Mouse (Mus musculus): ENCODE measurements around the gene Rcbtb2. TPM values are rescaled to one million over a fixed set of nuclear protein-coding genes. Genes with fewer than 3 reads are reported as not detected.
A peak's percentile ranks its signal among the peaks of the same experiment; 100 is the strongest.

Gene Rcbtb2
- total and polyA plus RNA-seq, 2 experiments from 2014 or later = 43.1 to 54.1 TPM

DNA sequence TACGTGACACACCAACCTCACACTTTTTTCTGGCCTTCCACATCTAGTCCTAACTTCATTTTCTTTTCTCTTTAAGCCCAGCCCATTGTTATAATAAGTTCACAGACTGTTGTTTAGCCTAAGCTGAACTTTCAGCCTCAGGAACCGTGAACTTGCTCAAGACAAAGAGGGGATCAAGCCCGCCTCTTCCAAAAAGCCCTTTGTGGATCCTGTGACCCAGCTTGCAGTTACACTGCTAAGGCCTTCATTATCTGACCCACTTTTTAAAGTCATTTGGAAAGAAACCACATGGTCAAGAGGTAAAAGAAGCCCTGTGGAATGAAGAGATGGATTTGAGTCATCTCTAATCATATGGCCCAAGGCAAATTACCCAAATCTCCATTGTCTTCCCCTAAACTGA is 19.0 kb downstream of the Rcbtb2 start:
- Histone ChIP-seq H3K4me2 (ENCODE audit: low read depth, low read length, poor library complexity, severe bottlenecking) (peak overlapping the region; percentile 70; the same call in 1 of the 2 replicates), H3K4me1 (ENCODE audit: insufficient read depth, low read length) (peaks cover 11% of the 10 kb centered on the region), H3K9ac (replicated peaks; ENCODE audit: low read length, poor library complexity, severe bottlenecking) (no peak overlapping the region), H3K36me3 (ENCODE audit: insufficient read depth, low read length) (no peaks in the 10 kb centered on the region), H3K27ac (ENCODE audit: low read depth, low read length) (no peak overlapping the region), H3K9me3 (ENCODE audit: low read length) (no peaks in the 10 kb centered on the region), H3K4me3 (ENCODE audit: low read depth, low read length) (no peak overlapping the region), H3K27me3 (ENCODE audit: insufficient read depth, low read length) (no peaks in the 10 kb centered on the region)
- ATAC-seq (ENCODE audit: low FRiP score) (no peak), DNase-seq (ENCODE audit: low spot score) (no peak)
- TF ChIP-seq CTCF (IDR thresholded peaks at IDR 0.05) = no peak
- 52% methylated on average over 3 of the region's 3 CpGs for WGBS

DNA sequence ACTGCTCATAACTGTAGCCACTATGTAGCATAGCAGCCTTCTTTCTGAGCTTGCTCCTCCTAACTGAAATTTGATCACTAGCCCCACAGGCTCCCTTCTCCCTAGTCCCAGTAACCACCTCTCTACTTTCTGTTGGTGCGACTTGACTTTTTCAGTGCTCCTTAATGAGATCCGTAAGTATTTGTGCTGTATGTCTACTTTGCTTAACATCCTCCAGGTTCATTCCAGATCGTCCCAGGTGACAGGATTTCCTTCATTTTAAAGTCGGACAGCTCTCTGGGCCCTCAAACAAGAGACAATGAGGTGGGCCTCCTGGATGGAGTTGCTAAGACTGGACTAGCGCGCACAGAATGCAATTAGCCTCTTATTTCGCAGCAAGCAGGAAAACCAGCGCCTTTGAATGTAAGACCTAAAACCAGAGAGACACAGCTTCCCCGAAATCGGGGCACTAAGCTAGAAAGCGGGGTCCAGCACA is 19.6 kb downstream of the Rcbtb2 start:
- TF ChIP-seq CTCF (IDR thresholded peaks at IDR 0.05) = no peak
- H3K4me2 ChIP-seq (ENCODE audit: low read depth, low read length, poor library complexity, severe bottlenecking) = peak overlapping the region; percentile 70
- no peaks in the 10 kb centered on the region for H3K36me3 ChIP-seq (ENCODE audit: insufficient read depth, low read length)
- H3K9me3 ChIP-seq (ENCODE audit: low read length) = no peaks in the 10 kb centered on the region
- 2% methylated on average over 11 of the region's 11 CpGs for WGBS
- H3K27ac ChIP-seq (ENCODE audit: low read depth, low read length) = peak overlapping the region; percentile 97
- H3K4me3 ChIP-seq (ENCODE audit: low read depth, low read length) = peak overlapping the region; percentile 89
- H3K27me3 ChIP-seq (ENCODE audit: insufficient read depth, low read length) = no peaks in the 10 kb centered on the region
- H3K4me1 ChIP-seq (ENCODE audit: insufficient read depth, low read length) = peaks cover 11% of the 10 kb centered on the region
- DNase-seq (ENCODE audit: low spot score) = peak; percentile 56
- peak; percentile 24; the same call in 1 of the 2 replicates for ATAC-seq (ENCODE audit: low FRiP score)
- peak overlapping the region; percentile 97 for H3K9ac ChIP-seq (replicated peaks; ENCODE audit: low read length, poor library complexity, severe bottlenecking)

DNA sequence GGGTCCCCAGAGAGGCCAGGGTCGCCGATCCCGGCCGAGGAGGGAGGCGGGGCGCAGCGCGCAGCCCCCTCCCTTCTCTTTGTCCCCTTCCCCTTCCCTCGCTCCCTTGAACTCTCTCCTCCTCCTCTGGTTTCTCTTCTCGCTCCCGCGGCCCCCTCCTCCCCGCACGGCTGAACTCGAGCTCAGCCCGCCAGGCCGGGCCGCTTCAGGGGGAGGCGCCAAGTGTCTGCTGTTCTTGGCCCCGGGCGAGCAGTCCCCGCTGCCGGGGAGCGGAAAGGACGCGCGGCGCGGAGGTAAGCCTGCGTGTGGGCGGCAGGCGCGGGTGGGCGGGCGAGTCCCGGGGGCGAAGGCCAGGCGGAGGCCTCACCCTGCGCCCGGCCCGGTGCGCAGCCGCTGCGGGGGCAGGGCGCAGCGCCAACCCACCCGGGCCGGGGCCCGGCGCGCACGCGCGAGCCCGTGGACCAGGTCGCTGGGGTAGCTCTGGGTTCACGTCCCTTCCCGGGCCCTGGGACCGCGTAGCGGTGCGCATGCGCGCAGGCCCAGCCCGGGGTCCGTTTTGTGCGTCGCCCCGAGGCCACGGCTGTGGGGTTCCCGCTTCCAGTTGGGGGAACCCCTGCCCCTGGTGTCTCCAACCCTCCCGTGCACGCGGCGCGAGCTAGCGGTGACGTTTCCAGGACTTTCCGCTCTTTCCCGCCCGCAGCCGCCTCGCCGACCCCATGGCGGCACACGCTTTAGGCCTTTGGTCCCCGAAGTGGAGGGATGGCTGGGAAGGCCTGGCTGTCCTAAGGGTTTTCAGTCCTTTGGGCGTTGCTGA is 20.3 kb downstream of the Rcbtb2 start:
- ATAC-seq (ENCODE audit: low FRiP score) (peak; percentile 93), DNase-seq (ENCODE audit: low spot score) (peak; percentile 77)
- no peaks in the 10 kb centered on the region for H3K9me3 ChIP-seq (ENCODE audit: low read length)
- H3K27me3 ChIP-seq (ENCODE audit: insufficient read depth, low read length) = no peaks in the 10 kb centered on the region
- no peak for TF ChIP-seq CTCF (IDR thresholded peaks at IDR 0.05)
- peak overlapping the region; percentile 97 for H3K27ac ChIP-seq (ENCODE audit: low read depth, low read length)
- under 1% methylated on average over 59 of the region's 88 CpGs for WGBS
- H3K36me3 ChIP-seq (ENCODE audit: insufficient read depth, low read length) = no peaks in the 10 kb centered on the region
- H3K4me1 ChIP-seq (ENCODE audit: insufficient read depth, low read length) = peaks cover 11% of the 10 kb centered on the region
- peak overlapping the region; percentile 70 for H3K4me2 ChIP-seq (ENCODE audit: low read depth, low read length, poor library complexity, severe bottlenecking)
- H3K9ac ChIP-seq (replicated peaks; ENCODE audit: low read length, poor library complexity, severe bottlenecking) = peak overlapping the region; percentile 97
- peak overlapping the region; percentile 89 for H3K4me3 ChIP-seq (ENCODE audit: low read depth, low read length)

DNA sequence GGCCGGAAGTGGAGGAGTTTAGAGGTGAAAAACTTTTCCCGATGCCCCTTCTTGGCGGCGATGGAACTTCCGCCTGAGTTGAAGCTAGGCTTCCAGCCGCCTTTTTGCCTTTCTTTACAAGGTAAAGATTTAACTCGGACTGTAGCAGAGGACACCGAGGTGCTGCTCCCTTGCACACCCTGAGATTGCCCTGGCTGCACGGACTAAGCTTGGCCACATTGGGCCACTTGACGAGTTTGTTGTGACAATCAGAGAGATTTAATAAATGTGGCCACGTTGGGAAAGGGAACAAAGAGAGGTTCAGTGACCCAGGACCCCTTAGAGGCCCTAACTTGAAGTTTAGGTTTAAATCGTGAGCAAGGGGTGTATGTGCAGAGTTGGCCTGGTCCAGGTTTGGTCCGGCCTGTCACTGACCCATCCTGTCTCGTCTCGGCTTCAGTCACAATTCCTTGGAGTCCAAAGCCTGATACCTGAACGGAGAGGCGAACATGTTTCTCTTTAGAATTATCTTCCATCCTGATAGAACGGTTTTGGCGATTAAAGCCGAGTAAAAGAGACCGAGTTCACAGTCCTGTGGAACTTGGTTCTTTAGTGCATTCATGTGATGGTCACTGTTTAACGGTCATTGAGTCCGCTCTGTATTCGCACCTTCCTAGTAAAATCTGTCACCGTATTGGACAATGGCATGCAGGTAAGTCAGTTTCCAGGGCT is 21.0 kb downstream of the Rcbtb2 start:
- WGBS = 34% methylated on average over 25 of the region's 25 CpGs
- peak overlapping the region; percentile 97 for H3K9ac ChIP-seq (replicated peaks; ENCODE audit: low read length, poor library complexity, severe bottlenecking)
- H3K27me3 ChIP-seq (ENCODE audit: insufficient read depth, low read length) = no peaks in the 10 kb centered on the region
- peak overlapping the region; percentile 70 for H3K4me2 ChIP-seq (ENCODE audit: low read depth, low read length, poor library complexity, severe bottlenecking)
- TF ChIP-seq CTCF (IDR thresholded peaks at IDR 0.05) = no peak
- ATAC-seq (ENCODE audit: low FRiP score) (peak; percentile 2; the same call in 1 of the 2 replicates), DNase-seq (ENCODE audit: low spot score) (no peak)
- H3K36me3 ChIP-seq (ENCODE audit: insufficient read depth, low read length) = no peaks in the 10 kb centered on the region
- no peaks in the 10 kb centered on the region for H3K9me3 ChIP-seq (ENCODE audit: low read length)
- peak overlapping the region; percentile 97 for H3K27ac ChIP-seq (ENCODE audit: low read depth, low read length)
- H3K4me3 ChIP-seq (ENCODE audit: low read depth, low read length) = peak overlapping the region; percentile 89
- H3K4me1 ChIP-seq (ENCODE audit: insufficient read depth, low read length) = peaks cover 11% of the 10 kb centered on the region

DNA sequence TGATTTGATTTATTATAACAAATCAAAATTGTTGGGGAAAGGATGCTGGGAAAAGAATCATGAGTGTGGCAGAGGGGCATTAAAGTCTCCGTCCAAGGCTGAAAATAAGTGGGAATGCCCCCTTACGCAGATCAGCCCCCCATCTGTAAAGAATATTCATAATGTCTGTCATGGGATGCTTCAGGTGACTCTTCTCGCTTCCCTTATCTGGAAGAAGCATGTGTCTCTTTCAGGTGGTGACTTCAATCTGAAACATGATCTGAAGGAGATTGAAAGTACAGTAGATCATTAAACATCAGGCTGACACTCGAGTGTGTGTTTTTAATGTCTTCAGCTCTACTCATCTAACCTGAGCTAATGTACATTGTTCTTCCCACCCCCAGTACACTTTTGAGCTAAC is 22.7 kb downstream of the Rcbtb2 start:
- H3K4me2 ChIP-seq (ENCODE audit: low read depth, low read length, poor library complexity, severe bottlenecking) = no peak overlapping the region
- no peak overlapping the region for H3K9ac ChIP-seq (replicated peaks; ENCODE audit: low read length, poor library complexity, severe bottlenecking)
- TF ChIP-seq CTCF (IDR thresholded peaks at IDR 0.05) = no peak
- WGBS = 98% methylated on average over 4 of the region's 4 CpGs
- no peak overlapping the region for H3K27ac ChIP-seq (ENCODE audit: low read depth, low read length)
- H3K4me3 ChIP-seq (ENCODE audit: low read depth, low read length) = no peak overlapping the region
- DNase-seq (ENCODE audit: low spot score) = no peak
- H3K4me1 ChIP-seq (ENCODE audit: insufficient read depth, low read length) = peaks cover 11% of the 10 kb centered on the region
- H3K9me3 ChIP-seq (ENCODE audit: low read length) = no peaks in the 10 kb centered on the region
- H3K36me3 ChIP-seq (ENCODE audit: insufficient read depth, low read length) = no peaks in the 10 kb centered on the region
- no peak for ATAC-seq (ENCODE audit: low FRiP score)
- no peaks in the 10 kb centered on the region for H3K27me3 ChIP-seq (ENCODE audit: insufficient read depth, low read length)

DNA sequence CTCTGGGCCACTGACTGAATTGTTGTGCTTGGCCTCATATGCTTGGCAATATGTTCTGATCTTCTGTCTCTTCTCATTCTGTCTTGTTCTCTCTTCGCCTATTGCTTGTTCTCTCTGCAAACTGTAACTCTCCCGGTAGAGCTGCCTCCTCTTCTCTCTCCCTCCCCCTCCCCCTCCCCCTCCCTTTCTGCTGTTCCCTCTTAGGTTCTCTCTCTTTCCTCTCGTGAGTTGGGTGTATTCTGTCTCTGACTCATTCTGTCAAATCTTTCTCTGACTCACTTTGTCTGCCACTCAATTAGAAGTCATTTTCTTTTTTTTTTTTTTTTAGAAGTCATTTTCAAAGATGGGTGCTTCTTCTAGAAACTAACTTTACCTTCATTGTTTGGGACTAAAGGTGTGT is 23.9 kb downstream of the Rcbtb2 start:
- Histone ChIP-seq H3K9me3 (ENCODE audit: low read length) (no peaks in the 10 kb centered on the region), H3K9ac (replicated peaks; ENCODE audit: low read length, poor library complexity, severe bottlenecking) (no peak overlapping the region), H3K4me3 (ENCODE audit: low read depth, low read length) (no peak overlapping the region), H3K4me2 (ENCODE audit: low read depth, low read length, poor library complexity, severe bottlenecking) (no peak overlapping the region), H3K27ac (ENCODE audit: low read depth, low read length) (no peak overlapping the region), H3K27me3 (ENCODE audit: insufficient read depth, low read length) (no peaks in the 10 kb centered on the region), H3K36me3 (ENCODE audit: insufficient read depth, low read length) (0 out of 2 replicates have a peak, but pooled peaks cover 3% of the 10 kb centered on the region), H3K4me1 (ENCODE audit: insufficient read depth, low read length) (peaks cover 10% of the 10 kb centered on the region)
- no peak for DNase-seq (ENCODE audit: low spot score)
- no peak for ATAC-seq (ENCODE audit: low FRiP score)
- TF ChIP-seq CTCF (IDR thresholded peaks at IDR 0.05) = no peak
- 73% methylated on average over 3 of the region's 3 CpGs for WGBS
